Mouse (Mus musculus) mouse embryonic stem cell (cell line): ENCODE results near the gene Rcc2.

Source experiments
- in situ Hi-C, 2 experiments: fragments of 300-500 bp; cut with MboI; formaldehyde crosslinking; loops; 1 replicate in 1 of 2; 3 replicates in 1 of 2; pipeline ENCODE4 v1.14.3; 2019 to 2020; ENCODE audit warnings: low sequenced_read_pairs in 2 of 2, low pct_unique_long_range_greater_than_20kb in 1 of 2, mixed read lengths in 1 of 2; ENCODE audit not compliant: unreplicated experiment in 1 of 2

Gene Rcc2

GRCm38 (mm10) chr4:140740655-140741054 lies 40.3 kb downstream of the Rcc2 start:
- in situ Hi-C loops, result loop anchor here in 1 of 2 experiments (10.0 kb wide), 1 partner anchor 146 kb away; no protein-coding TSS in a partner anchor

- in situ Hi-C loops, result loop anchor here in 1 of 2 experiments (10.0 kb wide), 1 partner anchor 147 kb away; no protein-coding TSS in a partner anchor
These were observed 41.1 kb downstream of the Rcc2 start for GRCm38 (mm10) chr4:140741401-140741800.

- in situ Hi-C loops, result loop anchor here in 1 of 2 experiments (10.0 kb wide), 1 partner anchor 148 kb away; no protein-coding TSS in a partner anchor
These were observed 42.2 kb downstream of the Rcc2 start, which contains the start of gene Padi6 for GRCm38 (mm10) chr4:140742543-140742942. Gene Padi6, minus strand, starts transcription at chr4:140742643.

- in situ Hi-C loops, result loop anchor here in 1 of 2 experiments (10.0 kb wide), 1 partner anchor 148 kb away; no protein-coding TSS in a partner anchor
These were observed 42.7 kb downstream of the Rcc2 start for GRCm38 (mm10) chr4:140743086-140743485.

GRCm38 (mm10) chr4:140744654-140745053 lies 44.3 kb downstream of the Rcc2 start:
- in situ Hi-C loops, result loop anchor here in 1 of 2 experiments (10.0 kb wide), 1 partner anchor 150 kb away; no protein-coding TSS in a partner anchor

- in situ Hi-C loops, result loop anchor here in 1 of 2 experiments (10.0 kb wide), 1 partner anchor 153 kb away; no protein-coding TSS in a partner anchor
These were observed 47.6 kb downstream of the Rcc2 start for GRCm38 (mm10) chr4:140747978-140748377.

GRCm38 (mm10) chr4:140750328-140750727 lies 50.0 kb downstream of the Rcc2 start:
- in situ Hi-C loops, result no loop called here

- in situ Hi-C loops, result no loop called here
These were observed 53.0 kb downstream of the Rcc2 start for GRCm38 (mm10) chr4:140753366-140753765.

GRCm38 (mm10) chr4:140755811-140756210 lies 55.5 kb downstream of the Rcc2 start:
- in situ Hi-C loops, result no loop called here

GRCm38 (mm10) chr4:140761601-140762000 lies 61.3 kb downstream of the Rcc2 start:
- in situ Hi-C loops, result no loop called here

GRCm38 (mm10) chr4:140763158-140763557 lies 62.8 kb downstream of the Rcc2 start:
- in situ Hi-C loops, result no loop called here

GRCm38 (mm10) chr4:140765936-140766335 lies 65.6 kb downstream of the Rcc2 start:
- in situ Hi-C loops, result no loop called here

GRCm38 (mm10) chr4:140768973-140769372 lies 68.6 kb downstream of the Rcc2 start:
- in situ Hi-C loops, result no loop called here

GRCm38 (mm10) chr4:140770433-140770832 lies 70.1 kb downstream of the Rcc2 start:
- in situ Hi-C loops, result no loop called here

- in situ Hi-C loops, result no loop called here
These were observed 70.8 kb downstream of the Rcc2 start for GRCm38 (mm10) chr4:140771091-140771490.
